Mouse (Mus musculus): Measurements from ENCODE around the gene Hist1h2bl.
"Not testable (repeated sequence)": the region's sequence is repeated elsewhere in the genome, so short reads cannot be mapped to it uniquely, and the experiment has no call there.

Hist1h2bl gene

GRCm38 (mm10) chr13:21722993-21723836, 7.3 kb upstream of the Hist1h2bl start:
- DNase-seq (ENCODE audit: extremely low spot score, low read depth, low spot score), result no peak

GRCm38 (mm10) chr13:21722373-21722925, 6.5 kb upstream of the Hist1h2bl start:
- DNase-seq (ENCODE audit: extremely low spot score, low read depth, low spot score), result peak; percentile 69

GRCm38 (mm10) chr13:21721757-21722372, 5.9 kb upstream of the Hist1h2bl start, which contains the start of gene Hist1h2bm:
Gene Hist1h2bm, plus strand, starts transcription at chr13:21722044.
- DNase-seq (ENCODE audit: extremely low spot score, low read depth, low spot score), result peak; percentile 98

GRCm38 (mm10) chr13:21721107-21721756, 5.3 kb upstream of the Hist1h2bl start:
- not testable (repeated sequence) for DNase-seq (ENCODE audit: extremely low spot score, low read depth, low spot score)

GRCm38 (mm10) chr13:21718381-21719080, 2.6 kb upstream of the Hist1h2bl start:
- peak; percentile 75 for DNase-seq (ENCODE audit: extremely low spot score, low read depth, low spot score)

GRCm38 (mm10) chr13:21717397-21718357, 1.7 kb upstream of the Hist1h2bl start, which contains the start of gene Hist1h3h:
Gene Hist1h3h, plus strand, starts transcription at chr13:21717659.
- not testable (repeated sequence) for DNase-seq (ENCODE audit: extremely low spot score, low read depth, low spot score)

GRCm38 (mm10) chr13:21716540-21717391, 823 bp upstream of the Hist1h2bl start:
- DNase-seq (ENCODE audit: extremely low spot score, low read depth, low spot score), result peak; percentile 95

GRCm38 (mm10) chr13:21715131-21715863, 646 bp downstream of the Hist1h2bl start:
- no peak for DNase-seq (ENCODE audit: extremely low spot score, low read depth, low spot score)

GRCm38 (mm10) chr13:21714725-21715124, 1.2 kb downstream of the Hist1h2bl start:
- DNase-seq (ENCODE audit: extremely low spot score, low read depth, low spot score), result peak; percentile 73

GRCm38 (mm10) chr13:21711698-21712097, 4.2 kb downstream of the Hist1h2bl start:
- no peak for DNase-seq (ENCODE audit: extremely low spot score, low read depth, low spot score)

GRCm38 (mm10) chr13:21710821-21711525, 5.0 kb downstream of the Hist1h2bl start:
- DNase-seq (ENCODE audit: extremely low spot score, low read depth, low spot score), result peak; percentile 73

GRCm38 (mm10) chr13:21710031-21710711, 5.8 kb downstream of the Hist1h2bl start:
- DNase-seq (ENCODE audit: extremely low spot score, low read depth, low spot score), result peak; percentile 73

GRCm38 (mm10) chr13:21706669-21707068, 9.3 kb downstream of the Hist1h2bl start:
- no peak for DNase-seq (ENCODE audit: extremely low spot score, low read depth, low spot score)

GRCm38 (mm10) chr13:21697811-21698210, 18.1 kb downstream of the Hist1h2bl start, which contains the start of gene Olfr1359:
Gene Olfr1359, plus strand, starts transcription at chr13:21698111.
- DNase-seq (ENCODE audit: extremely low spot score, low read depth, low spot score), result no peak

GRCm38 (mm10) chr13:21677305-21677704, 38.6 kb downstream of the Hist1h2bl start, which contains the start of gene Olfr1360:
Gene Olfr1360, minus strand, starts transcription at chr13:21677405.
- no peak for DNase-seq (ENCODE audit: extremely low spot score, low read depth, low spot score)
